Mouse (Mus musculus) stomach, postnatal 0 days (tissue): ENCODE results near the gene Arhgef38. TPM values are rescaled to one million over a fixed set of nuclear protein-coding genes. Genes with fewer than 3 reads are reported as not detected.

Experiments used
- ATAC-seq: fragments of 200-750 bp; cut with Nextera tagmentation; 2 replicates; pipeline ENCODE4 v1.8.0; 2017; ENCODE audit not compliant: low FRiP score, low TSS enrichment
- DNase-seq: peaks from one replicate; pipeline ENCODE4 v3.0.0-alpha.2; 2016; ENCODE audit warnings: low spot score
- H3K27ac ChIP-seq: fragments of 300-500 bp; sonication (generic); replicated peaks from 2 replicates; pipeline ENCODE4 v1.5.1; 2014; ENCODE audit warnings: mild to moderate bottlenecking, control low read depth
- H3K27me3 ChIP-seq: fragments of 300-500 bp; sonication (generic); 2 replicates; pipeline ENCODE4 v1.6.1; 2014; ENCODE audit warnings: low read length; ENCODE audit not compliant: control insufficient read depth, insufficient read depth
- H3K36me3 ChIP-seq: fragments of 300-500 bp; sonication (generic); 2 replicates; pipeline ENCODE4 v1.6.1; 2014; ENCODE audit warnings: low read length, mixed read lengths; ENCODE audit not compliant: control insufficient read depth, insufficient read depth
- H3K4me1 ChIP-seq: fragments of 300-500 bp; sonication (generic); replicated peaks from 2 replicates; pipeline ENCODE4 v1.6.1; 2014; ENCODE audit warnings: antibody characterized with exemption; ENCODE audit not compliant: control insufficient read depth, insufficient read depth
- H3K4me2 ChIP-seq: fragments of 300-500 bp; sonication (generic); replicated peaks from 2 replicates; pipeline ENCODE4 v1.6.1; 2014; ENCODE audit warnings: low read depth, mild to moderate bottlenecking, control low read depth, moderate library complexity
- H3K4me3 ChIP-seq: fragments of 300-500 bp; sonication (generic); 2 replicates; pipeline ENCODE4 v1.5.1; 2014; ENCODE audit warnings: low read depth, low read length, control low read depth
- H3K9ac ChIP-seq: fragments of 300-500 bp; sonication (generic); 2 replicates; pipeline ENCODE4 v1.6.1; 2014; ENCODE audit warnings: mild to moderate bottlenecking, low read length, control low read depth, mixed read lengths
- H3K9me3 ChIP-seq: fragments of 300-500 bp; sonication (generic); 2 replicates; pipeline ENCODE4 v1.6.1; 2016; ENCODE audit warnings: low read length; ENCODE audit not compliant: control insufficient read depth
- CTCF ChIP-seq: IDR thresholded peaks from 2 replicates; pipeline ENCODE4 v1.5.1; 2016; ENCODE audit warnings: antibody characterized with exemption, low read depth, mild to moderate bottlenecking, moderate library complexity
- EP300 ChIP-seq: optimal IDR thresholded peaks from 2 replicates; pipeline ENCODE3; 2016; ENCODE audit warnings: antibody characterized with exemption
- WGBS: fragments of 180-500 bp; shearing (Covaris S2); extraction: QIAGEN DNeasy Blood & Tissue Kit; methylation state at CpG from one replicate; pipeline ENCODE4 v1.1.7; 2014; 5-methylcytosine and 5-hydroxymethylcytosine counted together
- polyA plus RNA-seq: library from polyadenylated mRNA; unstranded; fragments of >200 nt; fragmentation: Nextera tagmentation; extraction: Ambion mirVana; gene quantifications from 2 replicates; pipeline ENCODE4 v1.2.1, GENCODE M21; 2015

Arhgef38 gene
- polyA plus RNA-seq, 1 experiment from 2014 or later: 0.53 TPM

DNA sequence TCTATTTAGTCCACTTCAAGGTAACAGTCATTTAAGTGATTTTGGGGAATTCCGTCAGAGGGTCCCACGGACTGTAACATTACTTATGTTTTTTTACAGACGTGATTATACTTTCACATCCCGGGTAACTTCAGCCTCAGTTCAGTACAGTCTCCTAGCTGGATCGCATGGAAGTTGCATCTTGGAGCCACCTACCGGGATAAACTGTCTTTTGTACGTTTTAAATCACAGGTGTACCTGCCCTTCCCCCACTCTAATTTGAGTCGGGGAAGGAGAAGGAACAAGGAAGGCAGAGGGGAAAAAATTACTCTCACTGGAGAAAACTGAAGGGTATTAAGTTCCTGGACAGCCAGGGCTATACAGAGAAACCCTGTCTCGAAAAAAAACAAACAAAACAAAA lies 756 bp downstream of the Arhgef38 start:
- H3K9ac ChIP-seq: no peak overlapping the region; the same call in 1 of the 2 replicates
- no peaks in the 10 kb centered on the region for H3K27me3 ChIP-seq
- H3K9me3 ChIP-seq: no peaks in the 10 kb centered on the region
- no peak for DNase-seq
- WGBS: 48% methylated on average over 9 of the region's 9 CpGs
- H3K4me2 ChIP-seq: peak overlapping the region; percentile 41; the same call in 1 of the 2 replicates
- no peak for ATAC-seq
- TF ChIP-seq CTCF (peak; percentile 32), EP300 (no peak)
- no peak overlapping the region for H3K27ac ChIP-seq
- H3K36me3 ChIP-seq: no peaks in the 10 kb centered on the region
- peak overlapping the region; percentile 17; the same call in 1 of the 2 replicates for H3K4me3 ChIP-seq
- H3K4me1 ChIP-seq: no peaks in the 10 kb centered on the region

DNA sequence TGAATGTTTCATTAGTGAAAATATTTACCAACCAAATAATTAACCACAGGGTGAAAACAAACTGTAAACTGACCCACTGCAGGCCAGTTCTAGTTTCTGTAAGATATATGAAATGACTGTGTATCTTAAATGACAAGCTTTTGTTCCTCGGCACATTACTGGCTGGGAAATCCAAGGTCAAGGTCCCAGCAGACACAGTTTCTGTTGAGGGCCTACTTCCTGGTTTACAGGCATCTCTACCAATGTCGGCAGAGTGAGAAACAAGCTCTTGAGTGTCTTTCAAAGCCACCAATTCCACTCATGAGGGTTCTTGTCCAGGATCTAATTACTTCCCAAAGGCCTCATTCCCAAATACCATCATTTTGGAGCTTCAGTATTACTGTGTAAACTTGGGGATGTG lies 4.3 kb downstream of the Arhgef38 start:
- ATAC-seq (no peak), DNase-seq (no peak)
- Histone ChIP-seq H3K4me3 (no peak overlapping the region), H3K9me3 (no peaks in the 10 kb centered on the region), H3K27ac (no peak overlapping the region), H3K27me3 (no peaks in the 10 kb centered on the region), H3K4me2 (no peak overlapping the region), H3K4me1 (no peaks in the 10 kb centered on the region), H3K36me3 (no peaks in the 10 kb centered on the region), H3K9ac (no peak overlapping the region)
- TF ChIP-seq CTCF (no peak), EP300 (no peak)
- 47% methylated on average over 2 of the region's 2 CpGs for WGBS

DNA sequence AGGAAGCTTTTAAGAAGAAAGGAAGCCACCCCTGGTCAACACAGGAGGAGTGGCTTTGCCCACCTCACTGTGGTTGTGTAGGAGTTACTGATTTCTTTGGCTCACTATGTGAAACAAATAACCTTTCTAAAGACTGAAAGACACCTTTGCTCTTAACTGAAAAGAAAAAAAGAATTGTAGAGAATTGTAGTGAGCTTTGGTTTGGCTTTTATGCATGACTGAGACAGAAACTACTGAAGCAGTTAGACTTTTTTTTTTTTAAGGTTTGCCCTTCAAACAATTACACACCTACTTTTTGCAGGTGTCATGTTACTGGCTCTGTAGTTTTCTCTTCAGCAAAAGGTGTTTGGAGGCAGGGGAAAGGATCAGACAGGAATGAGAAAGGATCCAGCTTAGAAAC lies 5.2 kb downstream of the Arhgef38 start:
- H3K27ac ChIP-seq: no peak overlapping the region
- ATAC-seq: no peak
- no peaks in the 10 kb centered on the region for H3K4me1 ChIP-seq
- H3K27me3 ChIP-seq: no peaks in the 10 kb centered on the region
- H3K4me3 ChIP-seq: no peak overlapping the region
- H3K9me3 ChIP-seq: no peaks in the 10 kb centered on the region
- TF ChIP-seq CTCF (no peak), EP300 (no peak)
- DNase-seq: no peak
- H3K9ac ChIP-seq: no peak overlapping the region
- no peak overlapping the region for H3K4me2 ChIP-seq
- H3K36me3 ChIP-seq: no peaks in the 10 kb centered on the region

DNA sequence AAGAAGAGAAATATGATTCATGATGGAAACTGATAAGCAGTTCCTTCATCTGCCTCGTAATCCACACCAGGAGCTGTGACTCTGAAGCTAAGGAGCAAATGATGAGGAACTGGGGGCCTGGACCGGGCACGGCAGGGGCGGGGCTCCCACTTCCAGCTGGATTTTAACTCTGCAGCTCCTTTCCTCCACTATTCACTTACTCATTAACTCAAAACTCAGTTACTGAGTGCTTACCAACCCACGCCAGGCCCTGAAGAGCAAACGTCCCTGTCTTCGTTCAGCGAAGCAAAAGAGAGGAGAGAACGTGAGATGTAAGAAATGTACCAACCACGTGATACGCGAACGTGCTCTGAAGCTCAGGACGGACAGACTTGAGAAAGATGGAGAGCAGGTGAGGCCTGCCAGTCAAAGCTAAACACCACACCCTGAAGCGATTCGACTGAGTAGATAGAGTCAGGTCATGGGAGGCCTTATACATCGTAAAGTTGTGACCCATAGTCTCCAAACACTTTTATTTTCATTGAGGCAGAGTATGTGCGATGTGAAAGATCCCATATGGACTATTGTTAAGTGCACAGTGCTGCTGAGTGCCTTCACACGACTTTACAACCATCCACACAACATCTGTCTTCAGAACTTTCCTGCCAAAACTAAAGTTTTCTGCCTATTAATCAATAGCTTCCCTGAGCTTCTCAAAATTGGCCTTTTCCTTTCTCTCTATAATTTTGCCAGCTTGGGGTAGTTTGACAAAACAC lies 7.3 kb downstream of the Arhgef38 start:
- no peak for TF ChIP-seq CTCF
- TF ChIP-seq EP300: no peak
- H3K27me3 ChIP-seq: no peaks in the 10 kb centered on the region
- H3K4me3 ChIP-seq: no peak overlapping the region
- no peaks in the 10 kb centered on the region for H3K4me1 ChIP-seq
- no peak overlapping the region for H3K9ac ChIP-seq
- H3K27ac ChIP-seq: no peak overlapping the region
- WGBS: 57% methylated on average over 19 of the region's 19 CpGs
- ATAC-seq: no peak
- no peaks in the 10 kb centered on the region for H3K9me3 ChIP-seq
- no peaks in the 10 kb centered on the region for H3K36me3 ChIP-seq
- no peak for DNase-seq
- no peak overlapping the region for H3K4me2 ChIP-seq

DNA sequence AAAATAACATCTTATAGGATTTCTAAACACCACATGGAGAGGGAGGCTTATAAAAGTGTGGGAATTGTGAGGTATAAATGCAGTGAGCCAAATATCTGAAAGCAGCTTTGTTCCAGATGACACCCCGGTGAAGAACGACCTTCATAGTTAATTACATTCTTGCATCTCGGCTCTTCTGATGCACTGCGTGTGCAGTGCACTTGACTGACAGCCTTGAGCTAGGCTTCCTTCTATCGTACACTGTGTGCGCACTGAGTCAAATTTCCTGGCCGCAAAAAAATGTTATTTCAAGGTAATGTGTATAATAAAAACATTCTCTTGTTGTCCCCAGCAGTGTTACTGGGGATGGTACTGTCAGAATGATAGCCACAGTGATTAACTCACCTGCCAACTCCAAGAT lies 16.2 kb downstream of the Arhgef38 start:
- no peak overlapping the region for H3K4me3 ChIP-seq
- H3K27me3 ChIP-seq: no peaks in the 10 kb centered on the region
- TF ChIP-seq CTCF: no peak
- no peak for TF ChIP-seq EP300
- no peaks in the 10 kb centered on the region for H3K9me3 ChIP-seq
- ATAC-seq (no peak), DNase-seq (no peak)
- no peaks in the 10 kb centered on the region for H3K36me3 ChIP-seq
- H3K27ac ChIP-seq: no peak overlapping the region
- H3K4me2 ChIP-seq: no peak overlapping the region
- no peaks in the 10 kb centered on the region for H3K4me1 ChIP-seq
- 55% methylated on average over 7 of the region's 7 CpGs for WGBS
- H3K9ac ChIP-seq: no peak overlapping the region

DNA sequence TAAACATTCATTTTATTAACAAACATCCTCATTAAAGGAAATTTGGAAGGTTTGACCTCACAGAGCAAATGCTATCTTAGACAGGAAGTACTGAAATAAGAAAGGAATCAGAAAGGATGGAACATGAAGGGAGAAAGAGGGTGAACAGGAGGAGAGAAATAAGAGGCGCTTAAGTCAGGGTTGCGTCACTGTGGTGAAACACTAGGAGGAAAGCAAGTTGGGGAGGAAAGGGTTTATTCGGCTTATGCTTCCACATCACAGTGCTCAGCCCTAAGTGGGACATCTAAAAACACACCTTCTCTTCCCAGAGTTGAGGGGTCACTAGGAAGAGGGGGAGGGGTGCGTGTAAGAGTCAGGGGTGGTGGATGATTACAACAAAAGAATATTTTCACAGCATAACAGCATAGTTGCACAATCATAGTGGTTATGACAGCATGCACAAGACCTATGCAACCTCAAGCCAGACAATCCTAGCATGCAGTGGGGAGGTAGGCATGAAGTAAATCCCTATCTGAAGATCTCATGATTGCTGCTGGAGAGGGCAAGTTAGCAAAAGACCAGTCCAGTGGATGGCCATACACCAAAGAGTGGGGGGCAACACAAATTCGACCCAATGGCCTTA lies 19.4 kb downstream of the Arhgef38 start:
- Histone ChIP-seq H3K27me3 (no peaks in the 10 kb centered on the region), H3K4me1 (no peaks in the 10 kb centered on the region), H3K36me3 (no peaks in the 10 kb centered on the region), H3K4me2 (no peak overlapping the region), H3K9ac (no peak overlapping the region), H3K9me3 (no peaks in the 10 kb centered on the region), H3K27ac (no peak overlapping the region), H3K4me3 (no peak overlapping the region)
- TF ChIP-seq CTCF: no peak
- TF ChIP-seq EP300: no peak
- ATAC-seq (no peak), DNase-seq (no peak)
- 87% methylated on average over 5 of the region's 5 CpGs for WGBS
